Mouse (Mus musculus) G1E (cell line): ENCODE results near the gene Rnpepl1.

Source experiments
- CTCF ChIP-seq: IDR thresholded peaks from 2 replicates; pipeline ENCODE4 v1.5.1; 2012; ENCODE audit warnings: low read depth, low read length, inconsistent platforms, mixed read lengths
- GATA1 ChIP-seq: IDR thresholded peaks from 2 replicates; pipeline ENCODE4 v1.6.1; 2012; ENCODE audit warnings: borderline replicate concordance, low read length, inconsistent platforms, mixed read lengths
- GATA2 ChIP-seq: IDR thresholded peaks from 2 replicates; pipeline ENCODE4 v1.6.1; 2012; ENCODE audit warnings: low read depth, low read length, inconsistent platforms, borderline replicate concordance
- TAL1 ChIP-seq: conservative IDR thresholded peaks from 2 replicates; pipeline ENCODE4 v1.6.1; 2012; ENCODE audit warnings: low read depth, low read length, inconsistent platforms, mixed read lengths

DNA sequence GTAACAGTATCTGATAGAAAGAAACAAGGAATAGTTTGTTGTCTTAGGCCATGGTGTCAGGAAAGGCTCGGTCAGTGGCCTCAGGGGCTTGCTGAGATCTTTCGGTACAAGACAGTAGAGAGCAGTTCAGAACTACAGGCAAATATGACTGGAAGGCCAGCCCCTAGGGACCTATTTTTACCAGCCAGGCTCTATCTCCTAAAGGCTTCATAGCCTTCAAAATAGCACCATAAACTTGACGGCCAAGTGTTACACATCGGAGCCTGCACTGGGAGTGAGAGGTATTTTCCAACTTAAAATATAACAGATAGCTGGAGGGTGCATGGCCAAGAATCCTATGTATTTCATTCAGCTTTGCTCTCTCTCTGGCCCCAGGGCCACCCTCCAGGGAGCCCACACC lies 10.9 kb downstream of the Rnpepl1 start:
- TF ChIP-seq CTCF (no peak), GATA1 (no peak), GATA2 (no peak), TAL1 (no peak)
